Mouse (Mus musculus) cerebellum, adult 9-10 months (tissue): Measurements from ENCODE around the gene Ccdc92.

ENCODE experiments used
- DNase-seq: peaks from one replicate; pipeline ENCODE4 v3.0.0; 2022

Ccdc92 gene

GRCm38 (mm10) chr5:124854202-124854601 is 8.0 kb downstream of the Ccdc92 start:
- DNase-seq, result no peak

GRCm38 (mm10) chr5:124853079-124853478 is 9.1 kb downstream of the Ccdc92 start:
- DNase-seq, result peak; percentile 91

DNA sequence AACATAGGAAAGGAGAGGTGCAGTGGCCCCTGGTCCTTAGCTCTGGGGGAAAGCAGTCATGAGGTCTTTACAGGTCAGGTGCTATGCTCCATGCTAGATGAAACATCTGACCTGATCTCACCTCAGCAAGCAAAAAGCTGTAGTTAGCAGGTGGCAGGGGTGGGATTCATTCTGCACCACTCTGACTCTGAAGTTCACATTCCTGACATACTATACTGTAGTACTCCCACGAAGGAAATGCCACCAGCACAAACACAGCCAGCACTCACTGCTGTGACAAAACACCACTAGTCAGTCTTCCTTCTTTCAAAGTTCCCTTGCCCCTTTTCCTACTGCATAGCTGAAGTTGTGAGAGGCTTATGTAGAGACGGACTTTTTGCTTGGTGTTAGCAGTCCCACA is 9.9 kb downstream of the Ccdc92 start:
- no peak for DNase-seq

GRCm38 (mm10) chr5:124851572-124851971 is 10.7 kb downstream of the Ccdc92 start:
- DNase-seq, result peak; percentile 68

DNA sequence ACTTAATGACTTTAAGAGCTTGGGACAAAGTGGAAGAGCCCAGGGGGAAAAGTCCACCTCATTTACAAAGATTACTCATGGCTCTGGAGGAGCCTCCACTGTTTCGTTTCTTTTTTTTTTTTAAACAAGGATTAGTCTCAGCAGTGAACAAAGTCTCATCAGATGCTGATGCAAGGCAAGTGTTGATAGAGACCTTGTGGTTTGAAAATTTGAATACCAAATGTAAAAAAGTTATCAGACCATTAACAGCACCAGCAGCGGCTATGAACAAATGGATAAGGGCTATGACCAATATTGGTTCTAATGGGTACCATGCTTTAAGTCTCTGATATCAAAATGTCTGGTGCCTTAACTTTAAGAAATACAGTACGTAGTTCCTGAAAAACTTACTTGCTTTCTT is 13.2 kb downstream of the Ccdc92 start:
- no peak for DNase-seq

DNA sequence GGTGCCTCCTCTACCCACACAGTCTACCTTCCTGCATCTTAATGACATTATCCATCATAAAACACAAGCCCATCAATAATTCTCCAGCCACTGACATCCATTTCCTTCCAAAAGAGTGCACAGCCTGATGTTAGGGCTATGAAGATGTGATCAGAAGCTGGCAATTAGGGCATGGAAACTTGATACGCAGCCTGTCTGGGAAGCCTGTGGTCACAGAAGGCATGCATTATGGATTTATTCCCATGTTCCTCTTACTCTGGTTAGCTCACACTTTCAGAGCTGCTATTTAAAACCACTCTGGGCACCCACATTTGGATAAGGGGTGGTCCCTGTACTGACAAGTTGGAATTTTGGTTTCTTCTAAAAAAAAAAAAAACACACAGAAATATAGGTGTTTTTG is 15.2 kb downstream of the Ccdc92 start:
- DNase-seq, result no peak

DNA sequence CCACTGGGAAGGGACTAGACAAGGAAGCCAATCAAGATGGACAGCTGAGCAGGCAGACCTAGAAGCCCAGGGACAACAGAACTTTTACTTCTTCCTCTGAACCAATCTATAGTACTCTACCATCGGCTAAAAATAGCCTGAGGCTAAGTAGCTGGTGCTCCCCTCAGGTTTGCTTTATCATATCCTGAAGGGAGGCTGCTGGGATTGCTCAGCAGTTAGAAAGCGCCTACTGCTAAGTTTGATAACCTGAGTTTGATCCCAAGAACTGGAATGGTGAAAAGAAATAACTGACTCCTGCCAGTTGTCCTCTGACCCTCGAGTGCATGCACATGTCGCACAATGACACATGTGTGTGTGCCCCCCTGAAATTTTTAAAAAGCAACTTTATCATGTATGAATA is 17.3 kb downstream of the Ccdc92 start:
- no peak for DNase-seq

- peak; percentile 76 for DNase-seq
These were observed 18.8 kb downstream of the Ccdc92 start for GRCm38 (mm10) chr5:124843386-124843785.

- DNase-seq, result no peak
These were observed 21.6 kb downstream of the Ccdc92 start for GRCm38 (mm10) chr5:124840669-124841068.

- DNase-seq, result no peak
These were observed 22.0 kb downstream of the Ccdc92 start for GRCm38 (mm10) chr5:124840202-124840601.

DNA sequence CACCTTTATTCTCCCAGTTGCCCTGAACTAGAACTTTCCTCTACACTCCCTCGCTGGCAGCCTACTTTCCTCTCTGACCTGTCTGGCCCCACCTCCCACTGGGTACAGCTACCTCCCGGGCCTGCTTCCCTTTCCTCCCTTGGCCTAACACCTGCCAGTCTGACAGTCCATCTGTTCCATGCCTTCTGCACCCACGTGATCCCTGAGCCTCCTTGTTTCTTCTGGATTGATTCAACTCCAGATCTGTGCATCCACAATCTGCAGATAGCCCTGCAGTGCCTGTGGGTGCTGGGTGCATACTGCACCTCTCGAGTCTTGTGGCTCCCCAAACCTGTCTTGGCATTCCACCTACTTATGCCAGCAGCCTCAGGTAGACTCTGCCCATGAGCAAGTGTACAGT is 25.6 kb downstream of the Ccdc92 start:
- peak; percentile 97 for DNase-seq

DNA sequence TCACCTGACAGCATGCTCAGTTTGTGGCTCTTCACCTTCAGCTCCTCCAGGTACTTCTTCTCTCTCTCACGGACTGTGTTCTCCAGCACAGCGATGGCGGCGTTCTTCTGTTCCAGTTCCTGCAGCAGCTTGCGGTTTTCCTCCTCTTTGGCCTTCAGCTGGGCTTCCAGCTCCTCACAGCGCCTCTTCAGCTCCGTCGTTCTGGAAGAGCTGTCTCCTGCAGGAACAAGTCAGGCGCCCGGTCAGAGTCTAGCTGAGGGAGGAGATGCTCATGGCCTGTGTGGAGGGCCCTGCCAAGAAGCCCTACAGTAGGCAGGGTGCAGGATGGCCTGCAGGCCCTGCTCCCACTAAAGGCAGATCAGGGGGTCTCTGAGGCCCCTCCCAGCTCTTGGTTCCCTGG is 26.1 kb downstream of the Ccdc92 start:
- no peak for DNase-seq

DNA sequence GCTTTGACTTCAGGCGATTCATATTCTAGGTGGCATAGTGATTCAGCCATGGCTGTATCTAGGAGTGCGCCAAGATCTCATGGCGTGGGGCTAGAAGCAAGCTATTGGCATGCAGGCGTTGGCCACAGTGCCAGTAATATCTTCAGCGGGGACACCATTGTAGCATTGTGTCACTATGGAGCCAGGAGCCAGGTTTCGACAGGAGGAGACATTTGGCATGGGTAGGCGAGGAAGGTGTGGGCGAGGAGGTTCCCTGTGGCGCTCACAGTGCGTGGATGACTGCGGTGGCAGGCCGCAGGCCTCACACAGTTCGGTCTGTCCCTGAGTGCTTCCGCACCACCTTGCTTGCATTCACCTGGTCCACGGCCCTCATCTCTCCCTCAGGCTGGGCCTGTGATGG is 27.0 kb downstream of the Ccdc92 start:
- DNase-seq, result peak; percentile 96

DNA sequence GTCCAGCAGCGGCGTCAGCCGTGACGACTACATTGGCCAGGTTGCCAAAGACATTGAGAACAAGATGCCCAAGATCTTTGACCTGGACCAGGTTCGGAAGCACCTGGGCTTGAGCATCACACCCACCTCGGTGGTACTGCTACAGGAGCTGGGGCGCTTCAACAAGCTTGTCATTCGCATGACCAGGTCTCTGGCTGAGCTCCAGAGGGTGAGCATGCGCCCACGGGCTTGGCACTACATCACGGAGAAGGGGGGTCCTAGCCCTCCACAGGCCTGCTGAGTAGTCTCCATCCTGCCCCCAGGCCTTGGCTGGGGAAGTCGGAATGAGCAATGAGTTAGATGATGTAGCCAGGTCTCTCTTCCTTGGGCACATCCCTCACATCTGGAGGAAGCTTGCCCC is 31.9 kb downstream of the Ccdc92 start:
- DNase-seq, result no peak

GRCm38 (mm10) chr5:124822128-124822894 is 39.9 kb downstream of the Ccdc92 start:
- DNase-seq, result no peak

DNA sequence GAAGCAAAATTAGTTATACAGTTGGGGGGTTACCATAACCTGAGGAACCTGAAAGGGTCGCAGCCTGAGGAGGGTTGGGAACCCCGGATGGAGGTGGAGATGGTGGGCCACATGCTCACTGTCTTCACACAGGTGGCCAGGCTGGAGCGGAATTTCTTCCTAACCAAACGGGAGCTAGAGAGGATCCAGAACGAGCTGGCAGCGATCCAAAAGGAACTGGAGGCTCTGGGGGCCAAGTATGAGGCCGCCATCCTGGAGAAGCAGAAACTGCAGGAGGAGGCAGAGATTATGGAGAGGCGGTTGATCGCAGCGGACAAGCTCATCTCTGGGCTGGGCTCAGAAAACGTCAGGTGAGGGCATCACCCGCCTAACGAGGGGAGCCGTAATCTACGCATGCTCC is 45.2 kb downstream of the Ccdc92 start:
- no peak for DNase-seq

- peak; percentile 93 for DNase-seq
These were observed 47.4 kb downstream of the Ccdc92 start for GRCm38 (mm10) chr5:124814797-124815196.

DNA sequence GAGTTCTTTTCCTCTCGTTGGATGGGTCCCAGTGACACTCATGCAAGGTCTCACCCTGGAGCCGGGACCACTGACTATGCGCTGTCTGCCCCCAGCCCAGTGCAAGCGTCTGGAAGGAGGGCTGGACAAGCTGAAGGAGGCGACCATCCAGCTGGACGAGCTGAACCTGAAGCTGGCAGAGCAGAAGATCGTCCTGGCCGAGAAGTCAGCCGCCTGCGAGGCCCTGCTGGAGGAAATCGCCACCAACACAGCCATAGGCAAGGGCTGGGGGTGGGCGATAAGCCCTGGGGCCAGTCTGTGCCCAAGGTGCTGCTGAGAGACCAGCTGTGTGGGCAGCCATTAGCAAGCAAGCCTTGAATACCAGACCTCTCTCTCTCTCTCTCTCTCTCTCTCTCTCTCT is 49.8 kb downstream of the Ccdc92 start:
- DNase-seq, result peak; percentile 21

GRCm38 (mm10) chr5:124809708-124810366 is 52.4 kb downstream of the Ccdc92 start:
- peak; percentile 88 for DNase-seq

DNA sequence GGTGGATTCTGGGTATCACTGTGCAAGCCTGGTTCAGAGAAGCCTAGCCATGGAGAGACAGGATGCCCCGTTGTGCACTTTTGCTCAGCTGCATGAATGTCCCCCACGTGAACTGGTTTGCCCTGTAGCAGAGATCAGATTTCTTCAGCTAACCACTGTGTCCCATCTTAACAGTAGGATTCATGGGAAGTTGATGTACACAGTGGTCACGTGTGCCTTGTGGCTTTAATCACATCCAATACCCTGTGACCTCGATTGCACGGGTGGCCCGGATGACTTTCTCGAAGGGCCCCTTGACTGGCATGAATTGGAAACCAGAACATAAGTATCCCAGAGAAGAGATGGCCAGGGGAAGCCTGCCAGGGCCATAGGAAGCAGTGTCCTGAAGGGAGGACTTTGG is 70.1 kb downstream of the Ccdc92 start:
- DNase-seq, result no peak

- DNase-seq, result no peak
These were observed 76.6 kb downstream of the Ccdc92 start for GRCm38 (mm10) chr5:124785650-124786049.
